Mouse (Mus musculus): ENCODE results near the gene Fbxl16.
"Not testable (repeated sequence)": the region's sequence is repeated elsewhere in the genome, so short reads cannot be mapped to it uniquely, and the experiment has no call there.

Gene Fbxl16

GRCm38 (mm10) chr17:25795609-25796092 is 13.2 kb upstream of the Fbxl16 start, which contains the start of gene AC134908.4:
TSS of gene AC134908.4 (minus strand) at chr17:25795659.
- no peak for DNase-seq (ENCODE audit: low spot score in 2 of 2)

GRCm38 (mm10) chr17:25796211-25796771 is 12.6 kb upstream of the Fbxl16 start:
- no peak for DNase-seq (ENCODE audit: low spot score in 2 of 2)

DNA sequence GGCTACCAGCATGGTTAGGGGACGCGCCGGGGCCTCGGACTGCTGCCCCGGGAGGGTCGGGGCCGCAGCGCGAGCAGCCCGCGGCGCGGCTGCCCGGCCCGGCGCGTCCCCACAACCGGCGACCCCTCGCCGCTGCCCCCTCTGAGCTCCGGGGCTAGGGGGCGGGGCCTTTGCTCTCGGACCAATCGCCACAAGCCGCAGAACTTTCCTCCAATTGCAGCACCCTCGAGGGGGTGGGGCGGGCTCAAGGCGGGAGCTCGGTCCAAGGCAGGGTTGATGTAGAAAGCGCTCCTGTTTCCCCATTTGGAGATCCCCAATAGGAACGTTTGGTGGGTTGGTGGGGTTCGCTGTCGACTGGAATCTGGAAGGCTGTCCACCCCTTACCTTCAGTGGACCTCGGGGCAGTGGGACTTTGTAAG is 11.9 kb upstream of the Fbxl16 start, which contains the start of gene Metrn:
Gene Metrn, minus strand, starts transcription at position 186 of the 419 bp plus-strand sequence.
- DNase-seq (ENCODE audit: low spot score in 2 of 2), result peak in 1 of 2 experiments; percentile 75

DNA sequence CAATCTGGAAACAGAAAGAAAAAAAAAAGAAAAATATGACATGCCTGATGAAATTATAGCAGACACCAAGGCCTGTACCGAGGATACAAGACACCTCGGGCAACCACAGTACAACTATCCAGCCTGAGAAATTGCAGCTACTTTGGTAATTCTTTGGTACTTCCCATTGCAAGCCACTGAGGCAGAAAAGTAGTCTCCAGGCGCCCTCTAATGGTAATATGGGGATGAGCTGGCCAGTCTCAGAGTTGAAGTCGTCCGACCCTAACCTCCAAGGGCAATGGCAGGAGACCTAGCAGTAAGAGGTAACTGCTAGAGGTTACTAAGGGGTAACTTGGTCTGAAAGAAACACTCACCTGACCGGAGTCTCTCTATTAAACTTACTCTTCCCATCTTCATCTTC is 7.9 kb upstream of the Fbxl16 start:
- DNase-seq (ENCODE audit: low spot score in 2 of 2), result peak in 1 of 2 experiments; percentile 61

- peak; percentile 74 to 88 for DNase-seq (ENCODE audit: low spot score in 2 of 2)
Measured at GRCm38 (mm10) chr17:25802825-25803517, 5.9 kb upstream of the Fbxl16 start.

GRCm38 (mm10) chr17:25806507-25806906 is 2.4 kb upstream of the Fbxl16 start:
- no peak for DNase-seq (ENCODE audit: low spot score in 2 of 2)

DNA sequence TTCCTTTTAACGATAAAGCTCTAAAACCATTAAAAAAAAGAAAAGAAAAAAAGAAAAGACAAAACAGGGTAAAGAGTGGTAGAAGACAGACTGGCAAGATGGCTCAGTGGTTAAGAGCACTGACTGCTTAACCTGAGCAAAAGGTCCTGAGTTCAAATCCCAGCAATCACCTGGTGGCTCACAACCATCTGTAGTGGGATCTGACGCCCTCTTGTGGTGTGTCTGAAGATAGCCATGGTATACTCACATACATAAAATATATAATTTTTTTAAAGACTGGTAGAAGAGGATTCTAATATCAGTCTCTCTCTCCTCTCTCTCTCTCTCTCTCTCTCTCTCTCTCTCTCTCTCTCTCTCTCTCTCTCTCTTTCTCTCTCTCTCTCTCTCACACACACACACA is 1.4 kb upstream of the Fbxl16 start:
- not testable (repeated sequence) for DNase-seq (ENCODE audit: low spot score in 2 of 2)

- no peak for DNase-seq (ENCODE audit: low spot score in 2 of 2)
Measured at GRCm38 (mm10) chr17:25808028-25808427, 857 bp upstream of the Fbxl16 start.

DNA sequence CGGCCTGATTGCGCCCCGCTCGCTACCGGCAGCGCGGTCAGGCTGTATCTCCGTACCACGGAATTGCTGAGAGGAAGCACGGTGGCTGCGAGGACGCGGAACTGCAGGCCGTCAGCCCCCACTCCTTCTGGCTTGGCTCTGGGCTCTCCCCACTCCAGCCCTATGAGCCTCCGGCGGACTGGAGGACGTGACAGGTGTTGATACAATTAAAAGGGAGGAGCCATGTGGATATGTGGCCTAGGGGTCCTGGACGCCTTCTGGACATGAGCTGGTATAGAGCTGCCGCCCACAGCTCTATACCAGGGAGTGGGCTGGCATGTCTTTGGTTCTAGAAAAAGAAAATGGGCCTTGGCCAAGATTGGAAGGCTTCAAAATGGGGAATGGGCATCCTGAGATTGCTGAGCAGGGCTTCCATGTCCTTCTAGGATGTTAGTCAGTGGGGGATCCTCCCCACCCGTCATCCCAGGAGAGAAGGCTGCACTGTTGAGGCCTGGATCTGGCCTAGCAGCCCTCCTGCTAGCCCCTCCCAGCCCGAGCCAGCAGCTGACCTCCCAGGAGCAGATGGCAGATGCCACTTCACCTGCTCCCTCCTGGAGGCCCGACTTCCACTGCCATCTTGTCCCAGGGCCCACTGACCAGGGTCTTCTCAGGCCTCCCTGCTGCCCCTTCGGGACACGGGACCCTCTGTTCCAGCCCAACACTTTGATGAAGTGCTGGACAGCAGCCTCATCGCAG is 888 bp downstream of the Fbxl16 start:
- DNase-seq (ENCODE audit: low spot score in 2 of 2), result no peak

DNA sequence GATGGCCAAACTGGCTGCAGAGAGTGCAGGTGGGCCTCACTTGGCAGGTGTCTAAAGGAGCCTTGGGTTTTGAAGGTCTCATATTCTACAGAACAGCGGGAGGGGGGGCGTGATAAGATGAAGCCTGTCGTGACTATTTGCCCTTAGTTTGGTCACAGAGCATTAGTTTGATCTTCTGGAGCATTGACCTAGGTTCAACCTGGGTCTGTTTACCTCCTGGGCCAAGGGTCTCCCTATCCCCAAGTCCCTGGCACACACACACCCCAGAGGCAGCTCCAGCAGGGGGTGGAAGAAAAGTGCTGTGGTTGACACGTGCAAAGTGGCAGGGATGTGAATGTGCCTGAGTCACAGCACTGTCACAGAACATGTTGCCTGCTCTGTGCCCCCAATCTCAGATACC is 2.0 kb downstream of the Fbxl16 start:
- no peak for DNase-seq (ENCODE audit: low spot score in 2 of 2)

DNA sequence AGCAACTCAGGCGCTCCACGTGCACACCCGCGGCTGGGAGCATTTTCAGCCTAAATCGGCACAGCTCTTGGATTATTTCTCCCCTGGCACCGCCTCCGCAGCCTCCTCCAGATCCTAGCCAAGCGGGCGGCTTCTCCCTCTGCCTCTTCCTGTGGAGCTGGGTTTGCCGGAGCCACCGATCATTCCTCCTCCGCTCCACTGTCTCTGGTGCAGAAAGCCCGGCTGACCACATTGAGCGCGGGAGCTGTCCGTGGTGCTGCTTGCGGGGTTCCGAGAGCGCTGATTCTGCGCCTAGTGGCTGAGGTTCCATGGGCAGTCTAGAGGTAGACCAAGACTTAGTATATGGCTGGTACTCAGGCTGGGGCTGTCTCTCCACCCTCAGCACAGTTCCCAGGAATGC is 4.6 kb downstream of the Fbxl16 start:
- peak; percentile 68 to 71 for DNase-seq (ENCODE audit: low spot score in 2 of 2)

GRCm38 (mm10) chr17:25817662-25818061 is 8.8 kb downstream of the Fbxl16 start:
- DNase-seq (ENCODE audit: low spot score in 2 of 2), result no peak

DNA sequence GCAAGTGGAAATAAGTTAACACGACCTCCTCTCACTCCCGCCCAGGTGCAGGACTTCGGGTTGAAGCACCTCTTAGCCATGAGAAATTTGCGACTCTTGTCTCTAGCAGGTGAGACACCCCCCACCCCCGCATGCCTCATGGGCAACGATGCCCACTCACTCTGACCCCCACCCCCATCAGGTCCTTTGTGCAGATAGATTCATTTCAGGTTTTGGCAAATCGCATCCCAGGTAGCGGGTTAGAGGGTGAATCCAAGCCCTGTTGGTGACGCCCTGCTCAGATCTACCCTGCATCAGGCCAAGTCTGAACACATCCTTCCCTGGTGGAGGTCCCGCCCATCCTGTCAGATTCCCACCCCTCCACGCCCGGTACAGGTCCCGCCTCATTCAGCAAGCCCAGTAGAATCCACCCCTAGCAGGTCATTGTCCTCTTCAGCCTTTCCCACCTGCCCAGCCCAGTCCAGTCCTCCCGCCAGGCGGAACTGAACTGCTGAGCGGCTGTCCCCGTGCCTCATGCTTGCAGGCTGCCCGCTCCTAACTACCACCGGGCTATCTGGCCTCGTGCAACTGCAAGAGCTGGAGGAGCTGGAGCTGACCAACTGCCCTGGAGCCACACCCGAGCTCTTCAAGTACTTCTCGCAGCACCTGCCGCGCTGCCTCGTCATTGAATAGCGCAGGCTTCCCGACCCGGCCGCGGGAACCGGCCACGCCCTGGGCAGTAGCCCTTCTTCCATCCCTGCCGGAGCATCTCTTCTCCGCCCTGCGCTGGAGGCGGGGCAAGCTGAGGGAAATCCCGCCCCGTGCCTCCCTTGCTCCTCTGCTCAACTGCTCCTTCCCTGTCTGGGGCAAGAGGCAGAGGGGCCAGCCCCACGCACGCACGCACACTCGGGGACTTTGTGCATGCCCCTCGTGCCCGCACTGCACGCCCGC is 10.2 kb downstream of the Fbxl16 start:
- no peak for DNase-seq (ENCODE audit: low spot score in 2 of 2)

GRCm38 (mm10) chr17:25823452-25823851 is 14.6 kb downstream of the Fbxl16 start, which contains the start of gene Wdr24:
TSS of gene Wdr24 (plus strand) at chr17:25823627.
- peak; percentile 49 to 73 for DNase-seq (ENCODE audit: low spot score in 2 of 2)

DNA sequence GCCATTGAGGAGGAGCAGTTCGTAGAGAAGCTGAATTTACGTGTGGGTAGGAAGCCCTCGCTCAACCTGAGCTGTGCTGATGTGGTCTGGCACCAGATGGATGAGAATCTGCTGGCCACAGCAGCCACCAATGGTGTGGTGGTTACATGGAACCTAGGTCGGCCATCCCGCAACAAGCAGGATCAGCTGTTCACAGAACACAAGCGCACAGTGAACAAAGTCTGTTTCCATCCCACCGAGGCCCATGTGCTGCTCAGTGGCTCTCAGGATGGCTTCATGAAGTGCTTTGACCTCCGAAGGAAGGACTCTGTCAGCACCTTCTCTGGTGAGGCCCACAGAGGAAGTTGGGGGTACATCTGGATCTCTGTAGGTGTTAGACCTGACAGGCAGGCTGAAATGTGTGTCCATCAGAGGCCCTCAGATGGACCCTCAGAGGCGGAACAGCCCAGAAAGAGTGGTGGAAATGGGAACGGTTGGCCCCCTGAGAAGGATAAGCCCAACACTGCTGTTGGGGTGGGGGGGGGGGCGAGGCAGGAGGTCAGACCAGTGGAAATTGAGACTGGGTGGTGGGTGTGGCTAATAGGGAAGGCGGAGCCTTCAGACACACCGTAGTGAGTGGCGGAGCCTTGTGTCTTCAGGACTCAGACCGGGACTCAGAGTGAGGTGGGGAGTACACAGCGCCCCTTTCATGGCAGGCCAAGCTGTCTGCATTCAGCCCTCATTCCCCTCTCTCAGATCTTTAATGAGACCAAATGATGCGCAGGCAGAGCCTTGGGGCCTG is 15.7 kb downstream of the Fbxl16 start:
- DNase-seq (ENCODE audit: low spot score in 2 of 2), result no peak

- DNase-seq (ENCODE audit: low spot score in 2 of 2), result no peak
Measured at GRCm38 (mm10) chr17:25825311-25825710, 16.4 kb downstream of the Fbxl16 start.

GRCm38 (mm10) chr17:25825984-25826570 is 17.2 kb downstream of the Fbxl16 start:
- DNase-seq (ENCODE audit: low spot score in 2 of 2), result no peak

DNA sequence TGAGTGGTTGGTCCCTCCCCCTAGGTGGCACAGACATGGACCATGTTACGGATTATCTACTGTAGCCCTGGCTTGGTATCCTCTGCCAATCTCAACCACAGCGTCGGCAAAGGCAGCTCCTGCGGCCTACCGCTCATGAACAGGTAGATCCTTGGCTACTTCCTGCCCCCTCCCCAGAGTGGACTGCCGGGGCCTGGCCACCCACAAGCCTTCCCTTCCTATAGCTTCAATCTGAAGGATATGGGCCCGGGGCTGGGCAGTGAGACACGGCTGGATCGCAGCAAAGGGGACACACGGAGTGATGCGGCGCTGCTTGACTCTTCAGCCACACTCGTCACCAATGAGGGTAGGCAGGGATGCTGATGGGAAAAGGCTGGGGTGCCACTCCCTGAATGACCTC is 18.1 kb downstream of the Fbxl16 start:
- no peak for DNase-seq (ENCODE audit: low spot score in 2 of 2)

GRCm38 (mm10) chr17:25827546-25828222 is 18.8 kb downstream of the Fbxl16 start:
- DNase-seq (ENCODE audit: low spot score in 2 of 2), result no peak

DNA sequence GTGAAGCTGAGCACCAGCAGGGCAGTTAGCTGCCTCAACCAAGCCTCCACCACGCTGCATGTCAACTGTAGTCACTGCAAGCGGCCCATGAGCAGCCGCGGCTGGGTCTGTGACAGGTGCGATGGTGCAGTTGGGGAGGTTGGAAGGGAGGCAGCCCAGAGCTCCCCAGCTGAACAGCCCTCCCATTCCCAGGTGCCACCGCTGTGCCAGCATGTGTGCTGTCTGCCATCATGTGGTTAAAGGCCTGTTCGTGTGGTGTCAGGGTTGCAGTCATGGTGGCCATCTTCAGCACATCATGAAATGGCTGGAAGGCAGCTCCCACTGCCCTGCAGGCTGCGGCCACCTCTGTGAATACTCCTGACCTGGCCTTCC is 19.3 kb downstream of the Fbxl16 start:
- DNase-seq (ENCODE audit: low spot score in 2 of 2), result peak in 1 of 2 experiments; percentile 31
